In the genomic region with DNA sequence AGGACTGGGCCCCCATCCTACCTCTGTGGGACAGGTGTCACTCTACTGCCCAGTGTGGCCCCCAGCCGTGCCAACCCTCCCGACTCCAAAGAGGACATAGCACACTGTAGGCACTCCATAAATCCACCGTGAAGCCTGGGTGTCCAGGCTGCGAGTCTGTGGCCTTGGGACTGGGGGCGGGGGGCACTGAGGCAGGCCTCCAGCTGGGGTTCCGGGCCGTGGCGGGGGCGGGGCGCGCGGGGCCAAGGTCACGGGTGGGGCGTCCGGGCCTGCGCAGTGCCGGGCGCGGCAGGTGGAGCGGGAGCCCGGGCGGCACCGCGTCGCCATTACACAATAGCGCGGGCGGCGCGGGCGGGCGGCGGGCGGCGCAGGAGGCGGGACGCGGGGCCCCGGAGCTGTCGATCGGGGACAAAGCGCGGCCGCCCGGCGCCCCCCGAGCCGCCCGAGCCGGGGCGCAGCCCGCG, we compare ENCODE assay signal across 8 mouse cellular contexts. TPM values are rescaled to one million over a fixed set of nuclear protein-coding genes. Genes with fewer than 3 reads are reported as not detected.
DNase-seq lines count a peak whose midpoint lies in the region; ATAC-seq and TF ChIP-seq lines count a peak whose summit lies in the region.

Aes (plus strand) TSS at position 326 of the 464 bp plus-strand sequence.

- TF ChIP-seq CTCF in kidney, postnatal 0 days (IDR thresholded peaks at IDR 0.05; ENCODE audit: low read depth) = no peak

- 0% methylated on average over 30 of the region's 53 CpGs for WGBS in heart, embryonic 14.5 days
- WGBS in kidney, postnatal 0 days = 2% methylated on average over 22 of the region's 53 CpGs
- 2% methylated on average over 38 of the region's 53 CpGs for WGBS in liver, embryonic 15.5 days (ENCODE audit: insufficient replicate concordance)
- WGBS in neural tube, embryonic 12.5 days = 2% methylated on average over 14 of the region's 53 CpGs

- peaks cover 29% of the 10 kb centered on the region for H3K36me3 ChIP-seq in heart, embryonic 14.5 days (ENCODE audit: control insufficient read depth, insufficient read depth, low read length)
- H3K36me3 ChIP-seq in kidney, postnatal 0 days (ENCODE audit: insufficient read depth, low read length) = 0 out of 2 replicates have a peak, but pooled peaks cover 4% of the 10 kb centered on the region
- H3K36me3 ChIP-seq in liver, embryonic 15.5 days (replicated peaks) = peaks cover 18% of the 10 kb centered on the region
- H3K36me3 ChIP-seq in neural tube, embryonic 12.5 days = peaks cover 12% of the 10 kb centered on the region

- peaks cover 19 to 36% of the 10 kb centered on the region in 2 experiments for H3K4me1 ChIP-seq in heart, embryonic 14.5 days (ENCODE audit: control insufficient read depth in 2 of 2, insufficient read depth in 2 of 2, low read length in 2 of 2)
- H3K4me1 ChIP-seq in kidney, postnatal 0 days (replicated peaks; ENCODE audit: insufficient read depth, low read length) = peaks cover 20% of the 10 kb centered on the region
- H3K4me1 ChIP-seq in liver, embryonic 15.5 days (replicated peaks) = peaks cover 56% of the 10 kb centered on the region
- H3K4me1 ChIP-seq in neural tube, embryonic 12.5 days = peaks cover 36% of the 10 kb centered on the region

- peak; percentile 87 for DNase-seq in CD4-positive, CD25-positive, alpha-beta regulatory T cell, adult 2 months (ENCODE audit: low read depth, low spot score)
- DNase-seq in adrenal gland, postnatal 36 days = peak; percentile 96 to 98
- peak; percentile 40 for DNase-seq in kidney, postnatal 0 days (ENCODE audit: low spot score)
- DNase-seq in thymus, adult 18-20 months = peak; percentile 81

- peak within 1 kb of the TSS; percentile 100 for H3K9ac ChIP-seq in heart, embryonic 14.5 days (ENCODE audit: low read length)
- H3K9ac ChIP-seq in kidney, postnatal 0 days (ENCODE audit: low read depth, low read length) = peak within 1 kb of the TSS; percentile 99
- peak within 1 kb of the TSS; percentile 81 for H3K9ac ChIP-seq in liver, embryonic 15.5 days
- H3K9ac ChIP-seq in neural tube, embryonic 12.5 days = peak within 1 kb of the TSS; percentile 96

- H3K27me3 ChIP-seq in heart, embryonic 14.5 days (ENCODE audit: control insufficient read depth, insufficient read depth, low read length) = no peaks in the 10 kb centered on the region
- H3K27me3 ChIP-seq in kidney, postnatal 0 days (ENCODE audit: insufficient read depth, low read length) = no peaks in the 10 kb centered on the region
- H3K27me3 ChIP-seq in liver, embryonic 15.5 days = no peaks in the 10 kb centered on the region
- H3K27me3 ChIP-seq in neural tube, embryonic 12.5 days (replicated peaks) = peaks cover 6% of the 10 kb centered on the region; the same call in 1 of the 2 replicates

- no peaks in the 10 kb centered on the region for H3K9me3 ChIP-seq in heart, embryonic 14.5 days (ENCODE audit: control insufficient read depth, low read length)
- H3K9me3 ChIP-seq in kidney, postnatal 0 days (replicated peaks; ENCODE audit: low read length) = no peaks in the 10 kb centered on the region
- no peaks in the 10 kb centered on the region for H3K9me3 ChIP-seq in liver, embryonic 15.5 days (replicated peaks)
- H3K9me3 ChIP-seq in neural tube, embryonic 12.5 days = no peaks in the 10 kb centered on the region

- ATAC-seq in erythroid progenitor cell, adult 5-6 weeks (replicated peaks; ENCODE audit: low FRiP score, poor library complexity, severe bottlenecking) = peak; percentile 71
- peak; percentile 65 for ATAC-seq in heart, embryonic 14.5 days (ENCODE audit: insufficient number of reproducible peaks, insufficient read depth, low FRiP score, low read depth)
- ATAC-seq in kidney, postnatal 0 days (replicated peaks; ENCODE audit: low FRiP score, low read depth) = peak; percentile 29; the same call in 1 of the 2 replicates
- ATAC-seq in liver, embryonic 15.5 days (ENCODE audit: insufficient read depth) = peak; percentile 60
- ATAC-seq in neural tube, embryonic 12.5 days (ENCODE audit: low FRiP score, low read depth) = peak; percentile 59

- H3K27ac ChIP-seq in heart, embryonic 14.5 days (replicated peaks in 1 of 2; ENCODE audit: control insufficient read depth in 1 of 2, insufficient read depth in 1 of 2, low read depth in 2 of 2, low read length in 2 of 2) = peak within 1 kb of the TSS; percentile 95 to 97
- peak within 1 kb of the TSS; percentile 96 for H3K27ac ChIP-seq in kidney, postnatal 0 days
- peak within 1 kb of the TSS; percentile 83 for H3K27ac ChIP-seq in liver, embryonic 15.5 days (replicated peaks)
- peak within 1 kb of the TSS; percentile 68 for H3K27ac ChIP-seq in neural tube, embryonic 12.5 days

- peak within 1 kb of the TSS; percentile 83 to 97 for H3K4me3 ChIP-seq in heart, embryonic 14.5 days (ENCODE audit: control insufficient read depth in 1 of 2, insufficient read depth in 1 of 2, low read depth in 1 of 2, low read length in 2 of 2)
- H3K4me3 ChIP-seq in kidney, postnatal 0 days (replicated peaks; ENCODE audit: low read depth, low read length) = peak within 1 kb of the TSS; percentile 89
- H3K4me3 ChIP-seq in liver, embryonic 15.5 days (replicated peaks) = peak within 1 kb of the TSS; percentile 80
- peak within 1 kb of the TSS; percentile 85 for H3K4me3 ChIP-seq in neural tube, embryonic 12.5 days

- H3K4me2 ChIP-seq in heart, embryonic 14.5 days (ENCODE audit: low read length) = peak within 1 kb of the TSS; percentile 98
- H3K4me2 ChIP-seq in kidney, postnatal 0 days (ENCODE audit: low read length) = peak within 1 kb of the TSS; percentile 82
- peak within 1 kb of the TSS; percentile 93 for H3K4me2 ChIP-seq in liver, embryonic 15.5 days
- H3K4me2 ChIP-seq in neural tube, embryonic 12.5 days (replicated peaks) = peak within 1 kb of the TSS; percentile 97

RNA-seq across cellular contexts. Expression of gene Aes, which starts in this region (rescaled TPM):
- 1,000 to 10,000 TPM in 1 of 2 experiments, 100 to 1,000 TPM in 1; 897 to 1,114 TPM for total RNA-seq in adrenal gland, postnatal 36 days (2021)
- total RNA-seq in erythroid progenitor cell, adult 5-6 weeks (2015; ENCODE audit: low replicate concordance) = 103 and 116 TPM in 2 replicates
- total RNA-seq in erythroid progenitor cell, adult 5-6 weeks (2017; ENCODE audit: low replicate concordance) = 44.2 and 47.5 TPM in 2 replicates
- polyA plus RNA-seq in heart, embryonic 14.5 days (2014; fragmentation: Nextera tagmentation; extraction: Ambion mirVana) = 367 and 598 TPM in 2 replicates
- polyA plus RNA-seq in kidney, postnatal 0 days (2015; fragmentation: Nextera tagmentation; extraction: Ambion mirVana) = 566 and 582 TPM in 2 replicates
- 243 and 271 TPM in 2 replicates for polyA plus RNA-seq in liver, embryonic 15.5 days (2015; fragmentation: Nextera tagmentation; extraction: Ambion mirVana)
- polyA plus RNA-seq in neural tube, embryonic 12.5 days (2016; fragmentation: Nextera tagmentation; extraction: Ambion mirVana) = 547 and 569 TPM in 2 replicates

Comparison
In these comparisons a context has a peak if more than half of its experiments do, and no peak if none do; other contexts are left out.
1. Peak in every context shown above with its lines: DNase-seq, ATAC-seq, H3K4me3 ChIP-seq and H3K27ac ChIP-seq.
2. RNA of gene Aes (total RNA-seq): 897 to 1,114 TPM in adrenal gland, postnatal 36 days; 44.2 to 116 TPM in erythroid progenitor cell, adult 5-6 weeks; every median in the first group is over 4 times any median in the second.
3. DNase-seq: peak in every context shown above with its lines; median percentile 97 in adrenal gland, postnatal 36 days; 87 in CD4-positive, CD25-positive, alpha-beta regulatory T cell, adult 2 months; 81 in thymus, adult 18-20 months; 40 in kidney, postnatal 0 days.